Mouse (Mus musculus) left cerebral cortex, adult 8-10 months (tissue): ENCODE measurements at regions not wholly inside any gene's neighbourhood (a gene's known extent, or its start where the extent isn't known, plus 50 kb on each side); places are given as distances from the start of the nearest gene placed in this dataset.
"Not testable (repeated sequence)": the region's sequence is repeated elsewhere in the genome, so short reads cannot be mapped to it uniquely, and the experiment has no call there.

Source experiments
- DNase-seq, 2 experiments: peaks; one replicate each; pipeline ENCODE4 v3.0.0; 2022; ENCODE audit warnings: low spot score in 2 of 2

GRCm38 (mm10) chr14:36155757-36156156 lies 61.0 kb downstream of the 4930474N05Rik start:
- DNase-seq: no peak

- DNase-seq: no peak
Measured at GRCm38 (mm10) chr14:36156175-36156574, 61.5 kb downstream of the 4930474N05Rik start.

GRCm38 (mm10) chr14:36183701-36184100 lies 89.0 kb downstream of the 4930474N05Rik start:
- no peak for DNase-seq

GRCm38 (mm10) chr14:36196517-36196916 lies 101.8 kb downstream of the 4930474N05Rik start:
- no peak for DNase-seq

GRCm38 (mm10) chr14:36198396-36198795 lies 103.7 kb downstream of the 4930474N05Rik start:
- no peak for DNase-seq

GRCm38 (mm10) chr14:36203855-36204254 lies 109.1 kb downstream of the 4930474N05Rik start:
- DNase-seq: no peak

- DNase-seq: peak; percentile 27 to 48
Measured at GRCm38 (mm10) chr14:36212830-36213229, 118.1 kb downstream of the 4930474N05Rik start.

- DNase-seq: no peak
Measured at GRCm38 (mm10) chr14:36245849-36246248, 151.1 kb downstream of the 4930474N05Rik start.

- no peak for DNase-seq
Measured at GRCm38 (mm10) chr14:36262126-36262525, 167.4 kb downstream of the 4930474N05Rik start.

- DNase-seq: no peak
Measured at GRCm38 (mm10) chr14:36283825-36284414, 189.2 kb downstream of the 4930474N05Rik start.

GRCm38 (mm10) chr14:36288697-36289286 lies 194.1 kb downstream of the 4930474N05Rik start:
- DNase-seq: no peak

GRCm38 (mm10) chr14:36310324-36310723 lies 215.6 kb downstream of the 4930474N05Rik start:
- no peak for DNase-seq

- DNase-seq: not testable (repeated sequence)
Measured at GRCm38 (mm10) chr14:36314673-36315072, 220.0 kb downstream of the 4930474N05Rik start.

GRCm38 (mm10) chr14:36316418-36317111 lies 221.8 kb downstream of the 4930474N05Rik start:
- DNase-seq: no peak

GRCm38 (mm10) chr14:36328258-36328891 lies 233.7 kb downstream of the 4930474N05Rik start:
- peak in 1 of 2 experiments; percentile 14 for DNase-seq

GRCm38 (mm10) chr14:36340832-36341231 lies 246.1 kb downstream of the 4930474N05Rik start:
- no peak for DNase-seq
